Mouse (Mus musculus) Patski (cell line): ENCODE data around the gene BC030870. TPM values are rescaled to one million over a fixed set of nuclear protein-coding genes. Genes with fewer than 3 reads are reported as not detected.
"Not testable (repeated sequence)": the region's sequence is repeated elsewhere in the genome, so short reads cannot be mapped to it uniquely, and the experiment has no call there.

ENCODE experiments used
- ATAC-seq: fragments of 100-300 bp; one replicate; pipeline ENCODE4 v1.8.0; 2021
- CTCF ChIA-PET: fragments of 350-600 bp; sonication (Branson Sonifier 250); formaldehyde crosslinking; loops from one replicate; lab custom pipeline; 2022; ENCODE audit warnings: inconsistent platforms; lab: Charles Lee
- POLR2A ChIA-PET: fragments of 350-600 bp; sonication (Branson Sonifier 250); formaldehyde crosslinking; loops from one replicate; lab custom pipeline; 2022; ENCODE audit warnings: antibody characterized with exemption, inconsistent platforms; lab: Charles Lee
- DNase-seq: peaks from one replicate; pipeline ENCODE4 v3.0.0-alpha.2; 2011; ENCODE audit warnings: low read depth, low spot score
- H3K27me3 ChIP-seq: fragments of 371-371 bp; one replicate; pipeline ENCODE4 v1.5.1; 2021
- CTCF ChIP-seq: fragments of 100-300 bp; IDR thresholded peaks from one replicate; pipeline ENCODE4 v1.5.1; 2021
- in situ Hi-C: fragments of 300-500 bp; cut with MboI; formaldehyde crosslinking; loops from 3 replicates; pipeline ENCODE4 v1.11.1; 2018; ENCODE audit warnings: low pct_unique_long_range_greater_than_20kb, mixed read lengths
- polyA plus RNA-seq: library from polyadenylated mRNA; unstranded; gene quantifications from one replicate; pipeline ENCODE4 v1.2.3, GENCODE M21; 2021

BC030870 gene
- not detected for polyA plus RNA-seq

- no peak for TF ChIP-seq CTCF
- CTCF ChIA-PET, result no interaction called here
- POLR2A ChIA-PET, result no interaction called here
- ATAC-seq (no peak), DNase-seq (no peak)
- in situ Hi-C loops, result no loop called here
- peaks cover 29% of the 10 kb centered on the region for H3K27me3 ChIP-seq
Measured at GRCm38 (mm10) chr8:65129199-65129788, at the start of gene BC030870. Gene BC030870 (minus strand): TSS chr8:65129563.

- ChIA-PET CTCF (no interaction called here), POLR2A (no interaction called here)
- no peak for DNase-seq
- peaks cover 24% of the 10 kb centered on the region for H3K27me3 ChIP-seq
- no peak for TF ChIP-seq CTCF
- ATAC-seq, result no peak
- in situ Hi-C loops, result no loop called here
Measured at GRCm38 (mm10) chr8:65174746-65175476, 45.5 kb upstream of the BC030870 start.

GRCm38 (mm10) chr8:65169184-65169583 lies 39.8 kb upstream of the BC030870 start:
- no peak for TF ChIP-seq CTCF
- ChIA-PET POLR2A (no interaction called here), CTCF (interaction anchor here (1.3 kb wide), 1 partner anchor 10 kb away, joined by 3 read pairs; no protein-coding TSS in a partner anchor)
- ATAC-seq (no peak), DNase-seq (no peak)
- in situ Hi-C loops, result no loop called here
- peaks cover 32% of the 10 kb centered on the region for H3K27me3 ChIP-seq

- CTCF ChIA-PET, result interaction anchor here (0.7 kb wide), 1 partner anchor 147 kb away, joined by 3 read pairs; no protein-coding TSS in a partner anchor
- ATAC-seq, DNase-seq, in situ Hi-C loops, POLR2A ChIA-PET: not testable (repeated sequence)
- peak; percentile 20 for TF ChIP-seq CTCF
- peaks cover 46% of the 10 kb centered on the region for H3K27me3 ChIP-seq
Measured at GRCm38 (mm10) chr8:65160676-65161075, 31.3 kb upstream of the BC030870 start.

DNA sequence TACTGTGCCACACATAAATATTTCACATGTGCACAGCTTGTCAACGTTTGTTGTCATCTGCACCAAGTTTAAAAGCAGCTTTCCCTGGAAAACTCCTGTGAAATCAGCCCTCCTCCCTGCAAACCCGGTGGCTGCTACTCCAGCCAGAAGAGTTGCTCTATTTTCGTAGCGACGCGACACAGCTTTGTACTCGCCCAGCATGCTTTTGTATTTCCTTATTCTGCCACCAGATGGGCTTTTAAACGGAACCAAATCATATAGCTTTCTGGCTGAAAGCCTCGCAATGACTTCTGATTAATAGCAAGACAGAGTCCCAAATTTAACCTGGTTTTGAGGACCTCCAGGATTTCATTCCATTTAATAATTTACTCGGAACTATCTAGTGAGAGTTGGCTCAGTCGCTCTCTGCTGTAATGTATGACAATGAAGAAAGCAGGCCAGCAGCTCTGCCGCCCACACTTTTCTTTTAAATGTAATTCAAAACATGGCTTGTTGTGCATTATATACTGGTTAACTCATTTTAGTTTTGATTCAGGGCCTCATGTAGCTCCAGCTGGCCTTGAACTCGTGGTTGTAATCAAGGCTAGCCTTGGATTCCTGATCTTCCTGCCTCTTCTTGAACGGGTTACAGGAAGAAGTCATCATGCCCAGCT lies 29.9 kb upstream of the BC030870 start:
- in situ Hi-C loops, result no loop called here
- TF ChIP-seq CTCF, result no peak

GRCm38 (mm10) chr8:65157901-65158300 lies 28.5 kb upstream of the BC030870 start:
- no peak for DNase-seq
- ATAC-seq, result no peak
- in situ Hi-C loops, result no loop called here
- ChIA-PET CTCF (interaction anchor here (1.6 kb wide), 1 partner anchor 10 kb away, joined by 5 read pairs; no protein-coding TSS in a partner anchor), POLR2A (no interaction called here)
- no peak for TF ChIP-seq CTCF
- H3K27me3 ChIP-seq, result peaks cover 41% of the 10 kb centered on the region

More for the DNA sequence above, 29.9 kb upstream of the BC030870 start:
- no peak for ATAC-seq
- POLR2A ChIA-PET, result interaction anchor here (1.3 kb wide), 1 partner anchor 9 kb away, joined by 4 read pairs; no protein-coding TSS in a partner anchor
- DNase-seq, result no peak
- CTCF ChIA-PET, result interaction anchor here (1.0 to 1.1 kb wide), 2 partner anchors 10 to 42 kb away, joined by 3 read pairs; no protein-coding TSS in a partner anchor
- H3K27me3 ChIP-seq, result peaks cover 40% of the 10 kb centered on the region

GRCm38 (mm10) chr8:65138830-65139466 lies 9.6 kb upstream of the BC030870 start:
- TF ChIP-seq CTCF, result peak; percentile 67
- no peak for DNase-seq
- ChIA-PET CTCF (interaction anchor here (0.8 to 0.9 kb wide), 2 partner anchors 10 to 19 kb away, joined by 3 read pairs; no protein-coding TSS in a partner anchor), POLR2A (interaction anchor here (0.6 kb wide), 1 partner anchor 278 kb away, joined by 3 read pairs; no protein-coding TSS in a partner anchor)
- ATAC-seq, result no peak
- in situ Hi-C loops, result loop anchor here (5.0 to 10.0 kb wide), 2 partner anchors 856 to 1303 kb away; no protein-coding TSS in a partner anchor
- no peaks in the 10 kb centered on the region for H3K27me3 ChIP-seq

GRCm38 (mm10) chr8:65126454-65126853 lies 2.9 kb downstream of the BC030870 start:
- ChIA-PET CTCF (no interaction called here), POLR2A (interaction anchor here (1.0 kb wide), 1 partner anchor 13 kb away, joined by 3 read pairs; no protein-coding TSS in a partner anchor)
- no peak for TF ChIP-seq CTCF
- DNase-seq (no peak), ATAC-seq (no peak)
- in situ Hi-C loops, result no loop called here
- H3K27me3 ChIP-seq, result peaks cover 27% of the 10 kb centered on the region

GRCm38 (mm10) chr8:65126014-65126413 lies 3.3 kb downstream of the BC030870 start:
- ChIA-PET CTCF (no interaction called here), POLR2A (interaction anchor here (1.0 kb wide), 1 partner anchor 13 kb away, joined by 3 read pairs; no protein-coding TSS in a partner anchor)
- ATAC-seq (no peak), DNase-seq (no peak)
- in situ Hi-C loops, result no loop called here
- H3K27me3 ChIP-seq, result peaks cover 27% of the 10 kb centered on the region
- no peak for TF ChIP-seq CTCF

DNA sequence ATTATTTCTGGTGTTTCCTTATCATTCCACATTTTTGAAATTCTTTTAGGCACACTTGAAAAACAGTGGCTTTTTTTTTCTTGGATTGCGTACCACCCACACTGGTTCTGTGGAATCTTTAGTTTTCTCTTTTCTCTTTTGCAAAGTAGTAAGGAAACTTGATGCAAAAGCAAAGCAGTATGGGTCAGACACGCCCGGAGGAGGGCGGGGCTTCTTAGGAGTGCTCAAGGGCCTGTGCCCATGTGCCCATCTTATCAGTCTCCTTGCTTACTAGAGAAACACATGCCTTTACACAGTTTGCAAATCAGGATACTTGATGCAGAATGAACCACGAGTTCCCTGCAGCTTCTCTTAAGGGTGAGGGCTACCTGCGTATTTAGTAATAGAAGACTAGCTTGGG lies 17.3 kb downstream of the BC030870 start:
- in situ Hi-C loops, result loop anchor here (25.0 kb wide), 1 partner anchor 350 kb away; no protein-coding TSS in a partner anchor
- DNase-seq (no peak), ATAC-seq (no peak)
- CTCF ChIA-PET, result interaction anchor here (1.7 to 2.6 kb wide), 2 partner anchors 89 to 97 kb away, joined by 4 to 11 read pairs; no protein-coding TSS in a partner anchor
- TF ChIP-seq CTCF, result no peak
- POLR2A ChIA-PET, result no interaction called here
- H3K27me3 ChIP-seq, result no peaks in the 10 kb centered on the region
